8 mouse cellular contexts compared by ENCODE assay signal in genomic region chr19:26746709-26747467, GRCm38 (mm10).
A peak's percentile ranks its signal among the peaks of the same experiment; 100 is the strongest.
DNase-seq lines count a peak whose midpoint lies in the region; ATAC-seq lines count a peak whose summit lies in the region.

No protein-coding gene starts in this region.

- DNase-seq in heart, postnatal 10 days = no peak
- peak; percentile 40 for DNase-seq in NIH3T3 (ENCODE audit: low read depth)
- DNase-seq in hindbrain, embryonic 11.5 days (ENCODE audit: low spot score) = peak; percentile 46
- peak; percentile 88 for DNase-seq in midbrain, embryonic 11.5 days (ENCODE audit: low spot score, missing footprints)
- DNase-seq in urinary bladder, postnatal 36 days (ENCODE audit: low spot score in 2 of 2) = no peak
- DNase-seq in cerebellum, adult 18-20 months = no peak
- no peak for DNase-seq in spleen, postnatal 36 days (ENCODE audit: low spot score in 2 of 2)

- ATAC-seq in heart, embryonic 13.5 days (ENCODE audit: extremely low read depth, insufficient number of reproducible peaks, low FRiP score, low TSS enrichment) = no peak
- peak; percentile 62 for ATAC-seq in hindbrain, embryonic 11.5 days (ENCODE audit: low FRiP score)
- peak; percentile 55 for ATAC-seq in midbrain, embryonic 11.5 days (ENCODE audit: low FRiP score)

- H3K9me3 ChIP-seq in heart, embryonic 13.5 days = no peaks in the 10 kb centered on the region
- no peaks in the 10 kb centered on the region for H3K9me3 ChIP-seq in hindbrain, embryonic 11.5 days (ENCODE audit: control insufficient read depth, low read length)
- no peaks in the 10 kb centered on the region for H3K9me3 ChIP-seq in midbrain, embryonic 11.5 days (ENCODE audit: control insufficient read depth, low read length)

- peak overlapping the region; percentile 80 for H3K9ac ChIP-seq in heart, embryonic 13.5 days
- H3K9ac ChIP-seq in hindbrain, embryonic 11.5 days (ENCODE audit: low read depth, low read length) = peak overlapping the region; percentile 75
- peak overlapping the region; percentile 79 for H3K9ac ChIP-seq in midbrain, embryonic 11.5 days (ENCODE audit: low read length)

- peak overlapping the region; percentile 84 for H3K4me2 ChIP-seq in heart, embryonic 13.5 days
- peak overlapping the region; percentile 57 for H3K4me2 ChIP-seq in hindbrain, embryonic 11.5 days (replicated peaks; ENCODE audit: low read depth, low read length)
- H3K4me2 ChIP-seq in midbrain, embryonic 11.5 days = peak overlapping the region; percentile 76

- intact Hi-C loops in heart, postnatal 10 days (cut with DNase I) = loop anchor here (5.0 kb wide), 1 partner anchor 100 kb away; no protein-coding TSS in a partner anchor

- 0 out of 2 replicates have a peak, but pooled peaks cover 2% of the 10 kb centered on the region for H3K36me3 ChIP-seq in heart, embryonic 13.5 days
- H3K36me3 ChIP-seq in hindbrain, embryonic 11.5 days (ENCODE audit: control insufficient read depth, insufficient read depth, low read length) = no peaks in the 10 kb centered on the region
- no peaks in the 10 kb centered on the region for H3K36me3 ChIP-seq in midbrain, embryonic 11.5 days (ENCODE audit: control insufficient read depth, insufficient read depth, low read length)

- H3K27me3 ChIP-seq in heart, embryonic 13.5 days (replicated peaks) = no peaks in the 10 kb centered on the region
- no peaks in the 10 kb centered on the region for H3K27me3 ChIP-seq in hindbrain, embryonic 11.5 days (ENCODE audit: control insufficient read depth, insufficient read depth, low read length)
- no peaks in the 10 kb centered on the region for H3K27me3 ChIP-seq in midbrain, embryonic 11.5 days (ENCODE audit: control insufficient read depth, insufficient read depth, low read length)

- H3K4me1 ChIP-seq in heart, embryonic 13.5 days = peaks cover 19% of the 10 kb centered on the region
- H3K4me1 ChIP-seq in hindbrain, embryonic 11.5 days (replicated peaks; ENCODE audit: control insufficient read depth, insufficient read depth, low read length) = 0 out of 2 replicates have a peak, but pooled peaks cover 2% of the 10 kb centered on the region
- peaks cover 14% of the 10 kb centered on the region for H3K4me1 ChIP-seq in midbrain, embryonic 11.5 days (ENCODE audit: control insufficient read depth, insufficient read depth, low read length)

- H3K4me3 ChIP-seq in heart, embryonic 13.5 days = peak overlapping the region; percentile 61
- H3K4me3 ChIP-seq in hindbrain, embryonic 11.5 days (ENCODE audit: low read depth, low read length) = peak overlapping the region; percentile 41
- peak overlapping the region; percentile 39; the same call in 1 of the 2 replicates for H3K4me3 ChIP-seq in midbrain, embryonic 11.5 days (ENCODE audit: low read depth, low read length)

- WGBS in heart, embryonic 13.5 days = 55% methylated on average over 6 of the region's 6 CpGs
- WGBS in hindbrain, embryonic 11.5 days = 53% methylated on average over 6 of the region's 6 CpGs
- WGBS in midbrain, embryonic 11.5 days = 50% methylated on average over 6 of the region's 6 CpGs

- H3K27ac ChIP-seq in heart, embryonic 13.5 days (replicated peaks) = peak overlapping the region; percentile 97
- H3K27ac ChIP-seq in hindbrain, embryonic 11.5 days (ENCODE audit: low read depth, low read length) = peak overlapping the region; percentile 98
- peak overlapping the region; percentile 98 for H3K27ac ChIP-seq in midbrain, embryonic 11.5 days (ENCODE audit: low read depth, low read length)

Comparison
In these comparisons a context has a peak if more than half of its experiments do, and no peak if none do; other contexts are left out.
1. DNase-seq: peak in NIH3T3 (single experiment), hindbrain, embryonic 11.5 days (single experiment) and midbrain, embryonic 11.5 days (single experiment); none in heart, postnatal 10 days (0 of 2), urinary bladder, postnatal 36 days (0 of 2), cerebellum, adult 18-20 months (0 of 2) and spleen, postnatal 36 days (0 of 2).
2. Peak in every context shown above with its lines, with median percentiles within 50 percentile points of each other: H3K27ac ChIP-seq, H3K4me2 ChIP-seq, H3K4me3 ChIP-seq and H3K9ac ChIP-seq.